Mouse (Mus musculus): Measurements from ENCODE around the gene Tspan11.

The Tspan11 gene

DNA sequence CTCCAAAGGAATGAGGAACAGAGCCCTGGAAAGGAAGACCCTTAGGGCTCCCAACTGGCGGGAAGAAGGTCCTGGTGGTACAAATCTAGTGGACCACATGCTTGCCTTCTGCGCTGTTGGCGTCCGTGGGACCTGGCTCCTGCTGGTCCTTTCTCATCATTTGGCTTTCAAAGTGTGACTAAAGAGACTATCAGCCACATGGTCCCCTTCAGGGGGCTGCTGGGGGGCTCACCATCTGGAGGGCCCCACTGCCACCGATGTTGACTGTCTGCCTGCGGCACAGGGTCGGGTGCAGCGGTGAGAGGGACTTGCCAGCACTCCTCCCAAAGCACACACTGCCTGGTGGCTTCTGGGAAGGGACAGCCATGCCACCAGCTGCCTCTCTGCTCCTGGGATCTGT lies 105.6 kb downstream of the Tspan11 start:
- DNase-seq: peak; percentile 68

DNA sequence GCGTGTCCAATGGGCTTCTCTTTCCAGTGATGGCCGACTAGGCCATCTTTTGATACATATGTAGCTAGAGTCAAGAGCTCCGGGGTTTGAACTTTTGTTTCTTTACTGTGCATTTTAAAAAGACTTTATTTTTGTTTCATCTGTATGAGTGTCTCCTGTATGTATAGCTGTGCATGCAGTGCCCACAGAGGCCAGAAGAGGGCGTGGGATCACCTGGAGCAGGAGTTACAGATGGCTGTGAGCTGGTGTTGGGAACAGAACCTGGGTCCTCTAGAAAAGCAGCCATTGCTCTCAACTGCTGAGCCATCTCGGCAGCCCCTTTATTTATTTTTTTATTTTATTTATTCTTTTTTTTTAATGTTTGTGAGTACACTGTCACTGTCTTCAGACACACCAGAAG lies 109.5 kb downstream of the Tspan11 start:
- DNase-seq: no peak

DNA sequence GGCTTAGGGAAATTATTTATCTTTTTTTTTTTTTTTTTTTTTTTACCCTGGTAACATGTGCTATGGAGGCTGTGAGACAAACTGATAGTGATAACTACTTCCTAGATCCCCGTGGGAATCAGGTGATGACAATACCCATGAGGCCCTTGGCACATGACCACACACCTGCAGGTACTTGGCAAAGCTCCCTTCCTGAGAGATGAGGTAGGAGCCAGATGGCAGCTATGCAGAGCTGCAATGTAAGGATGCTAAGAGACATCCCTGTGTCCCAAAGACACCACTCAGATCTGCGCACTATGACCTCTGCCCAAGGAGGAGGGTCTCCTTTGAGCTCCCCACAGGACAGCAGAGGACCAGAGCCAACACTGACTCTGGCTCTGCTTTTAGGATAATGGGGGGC lies 111.7 kb downstream of the Tspan11 start:
- peak; percentile 91 for DNase-seq

DNA sequence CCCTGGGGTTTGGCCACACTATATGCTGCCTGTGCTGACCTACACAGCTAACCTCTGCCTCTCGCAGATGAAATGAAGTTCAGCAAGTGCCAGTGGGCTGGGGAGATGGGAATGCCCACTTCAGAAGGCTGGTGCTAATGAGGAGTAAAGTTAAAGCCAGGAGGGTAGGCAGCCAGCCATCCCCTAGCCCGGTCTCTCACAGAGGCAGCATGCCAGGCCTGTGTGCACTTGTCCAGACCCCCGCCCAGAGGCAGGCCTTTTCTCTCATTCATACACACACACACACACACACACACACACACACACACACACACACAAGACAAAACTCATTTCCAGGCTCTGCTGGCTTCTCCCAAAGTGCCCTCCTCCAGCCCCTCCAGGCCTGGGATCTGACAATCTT lies 113.4 kb downstream of the Tspan11 start:
- DNase-seq: no peak

DNA sequence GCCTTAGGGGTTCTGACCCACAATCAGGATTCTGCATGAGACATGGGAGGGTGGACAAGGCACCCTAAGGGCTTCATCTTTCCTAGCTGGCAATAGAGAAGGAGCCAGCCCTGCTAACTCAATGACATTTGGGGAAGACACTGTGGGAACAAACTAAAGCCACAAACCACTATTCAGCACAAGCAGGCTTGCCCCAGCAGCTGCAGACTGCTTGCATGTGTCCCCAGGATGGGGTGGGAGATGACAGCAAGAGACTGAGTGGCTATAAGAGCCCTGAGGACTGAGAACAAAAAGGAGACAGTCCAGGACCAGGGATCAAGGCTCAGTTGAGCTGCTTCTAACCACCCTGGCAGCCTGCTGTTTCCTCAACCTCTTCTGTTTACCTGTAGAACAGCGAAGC lies 114.2 kb downstream of the Tspan11 start:
- DNase-seq: no peak

DNA sequence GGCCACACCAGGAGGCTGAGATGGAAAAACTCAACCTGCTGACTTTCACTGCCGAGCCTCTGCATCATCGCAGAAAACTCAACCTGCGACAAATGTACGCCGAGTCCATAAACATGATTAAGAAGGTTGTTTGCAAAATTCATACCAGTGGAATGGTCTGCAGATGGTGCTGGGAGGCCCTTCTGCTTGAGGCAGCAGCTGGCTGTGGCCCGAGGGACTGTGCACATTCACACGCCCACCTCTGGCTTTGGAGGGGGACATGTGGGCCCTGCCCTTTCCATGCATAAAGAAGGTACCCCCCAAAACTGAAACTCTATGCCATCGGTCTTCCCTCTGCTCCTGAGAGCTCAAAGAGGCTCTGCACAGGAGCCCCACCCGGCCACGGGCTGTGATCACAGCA lies 114.7 kb downstream of the Tspan11 start:
- no peak for DNase-seq

DNA sequence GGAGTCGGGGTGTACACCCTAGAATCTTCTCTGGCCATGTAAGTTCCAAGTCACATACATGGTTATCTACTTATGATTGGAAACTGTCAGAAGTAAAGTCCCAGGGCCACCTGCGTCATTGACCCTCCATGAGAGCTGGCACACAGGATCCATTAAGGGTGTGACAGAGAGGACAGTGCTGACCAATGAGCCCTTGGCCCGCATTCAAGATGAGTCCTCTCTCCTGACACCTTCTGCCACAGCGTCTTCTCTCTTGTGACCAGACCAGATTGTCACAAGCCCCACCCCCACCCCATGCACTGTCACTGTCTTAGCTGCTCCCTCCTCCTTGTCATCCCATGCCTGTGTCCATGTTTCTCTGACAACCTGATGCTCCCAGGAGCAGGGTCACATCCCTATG lies 115.3 kb downstream of the Tspan11 start:
- DNase-seq: peak; percentile 80

DNA sequence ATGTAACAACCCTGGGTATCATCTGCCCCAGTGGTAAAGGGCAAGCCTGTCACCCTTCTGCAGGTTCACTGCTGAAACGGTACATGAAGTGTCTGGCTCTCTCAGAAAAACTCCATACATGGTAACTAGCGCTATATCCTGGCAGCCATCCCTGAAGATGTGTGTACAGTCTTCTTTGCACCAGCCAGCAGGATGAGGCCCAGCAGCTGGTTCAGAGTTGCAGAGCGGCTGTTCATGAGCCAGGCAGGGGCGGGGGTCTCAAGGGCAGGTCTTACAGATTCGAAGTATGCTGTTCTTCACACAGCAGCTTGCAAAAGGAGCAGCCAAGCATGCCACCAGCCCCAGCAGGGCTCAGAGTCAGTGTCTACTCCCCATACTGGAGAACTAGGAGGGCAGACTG lies 116.2 kb downstream of the Tspan11 start:
- peak; percentile 59 for DNase-seq

Measured in cerebellum, adult 9-11 months (tissue).